Mouse (Mus musculus): ENCODE measurements around the gene Dop1b. TPM values are rescaled to one million over a fixed set of nuclear protein-coding genes. Genes with fewer than 3 reads are reported as not detected.
A peak's percentile ranks its signal among the peaks of the same experiment; 100 is the strongest.
"Not testable (repeated sequence)": the region's sequence is repeated elsewhere in the genome, so short reads cannot be mapped to it uniquely, and the experiment has no call there.

Gene Dop1b
- polyA plus RNA-seq, 1 experiment from 2014 or later: 20.4 TPM

- no peak overlapping the region for H3K4me2 ChIP-seq (replicated peaks; ENCODE audit: low read depth, low read length)
- H3K36me3 ChIP-seq (ENCODE audit: control insufficient read depth, insufficient read depth, low read length): no peaks in the 10 kb centered on the region; the same call in 1 of the 2 replicates
- H3K9ac ChIP-seq (replicated peaks; ENCODE audit: low read depth, low read length): no peak overlapping the region
- peak; percentile 38; the same call in 1 of the 2 replicates for ATAC-seq (ENCODE audit: insufficient number of reproducible peaks, insufficient read depth, low FRiP score, low read depth)
- WGBS: 59% methylated on average over 20 of the region's 20 CpGs
- no peaks in the 10 kb centered on the region for H3K27me3 ChIP-seq (ENCODE audit: control insufficient read depth, insufficient read depth, low read length)
- peak overlapping the region; percentile 75; the same call in 1 of the 2 replicates for H3K27ac ChIP-seq (ENCODE audit: low read length)
- H3K4me1 ChIP-seq (ENCODE audit: control insufficient read depth, insufficient read depth, low read length): peaks cover 3% of the 10 kb centered on the region; the same call in 1 of the 2 replicates
- no peak overlapping the region for H3K4me3 ChIP-seq (ENCODE audit: low read depth, low read length)
- H3K9me3 ChIP-seq (ENCODE audit: control insufficient read depth, low read depth, low read length): peaks cover 7% of the 10 kb centered on the region; the same call in 1 of the 2 replicates
Measured at GRCm38 (mm10) chr16:93815856-93816736, 104.4 kb downstream of the Dop1b start.

- 72% methylated on average over 7 of the region's 7 CpGs for WGBS
- H3K36me3 ChIP-seq (ENCODE audit: control insufficient read depth, insufficient read depth, low read length): no peaks in the 10 kb centered on the region; the same call in 1 of the 2 replicates
- no peak overlapping the region for H3K27ac ChIP-seq (ENCODE audit: low read length)
- peaks cover under 1% of the 10 kb centered on the region; the same call in 1 of the 2 replicates for H3K9me3 ChIP-seq (ENCODE audit: control insufficient read depth, low read depth, low read length)
- H3K4me3 ChIP-seq (ENCODE audit: low read depth, low read length): no peak overlapping the region
- no peak overlapping the region for H3K9ac ChIP-seq (replicated peaks; ENCODE audit: low read depth, low read length)
- no peaks in the 10 kb centered on the region for H3K27me3 ChIP-seq (ENCODE audit: control insufficient read depth, insufficient read depth, low read length)
- ATAC-seq (ENCODE audit: insufficient number of reproducible peaks, insufficient read depth, low FRiP score, low read depth): no peak
- peaks cover 3% of the 10 kb centered on the region; the same call in 1 of the 2 replicates for H3K4me1 ChIP-seq (ENCODE audit: control insufficient read depth, insufficient read depth, low read length)
- H3K4me2 ChIP-seq (replicated peaks; ENCODE audit: low read depth, low read length): no peak overlapping the region
Measured at GRCm38 (mm10) chr16:93816861-93817260, 105.2 kb downstream of the Dop1b start.

DNA sequence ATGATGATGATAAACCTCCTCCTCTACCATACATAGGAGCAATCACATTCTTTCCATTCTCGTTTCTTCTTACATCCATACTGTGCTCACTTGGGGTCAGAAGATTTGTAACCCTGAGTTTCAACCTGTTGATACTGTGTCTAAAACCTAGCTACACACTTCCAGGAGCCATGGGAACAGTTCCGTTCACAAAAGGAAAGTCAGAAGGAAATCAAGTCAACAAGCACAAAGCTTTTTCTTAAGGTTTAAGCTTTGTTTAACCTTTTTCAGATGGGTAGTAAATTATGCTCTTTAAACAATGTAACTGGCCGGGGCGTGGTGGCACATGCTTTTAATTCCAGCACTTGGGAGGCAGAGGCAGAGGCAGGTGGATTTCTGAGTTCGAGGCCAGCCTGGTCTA lies 105.7 kb downstream of the Dop1b start:
- H3K4me1 ChIP-seq (ENCODE audit: control insufficient read depth, insufficient read depth, low read length): peaks cover 3% of the 10 kb centered on the region; the same call in 1 of the 2 replicates
- H3K9ac ChIP-seq (replicated peaks; ENCODE audit: low read depth, low read length): no peak overlapping the region
- WGBS: 76% methylated on average over 5 of the region's 5 CpGs
- H3K4me2 ChIP-seq (replicated peaks; ENCODE audit: low read depth, low read length): no peak overlapping the region
- H3K4me3 ChIP-seq (ENCODE audit: low read depth, low read length): no peak overlapping the region
- no peaks in the 10 kb centered on the region for H3K27me3 ChIP-seq (ENCODE audit: control insufficient read depth, insufficient read depth, low read length)
- H3K27ac ChIP-seq (ENCODE audit: low read length): no peak overlapping the region
- no peaks in the 10 kb centered on the region; the same call in 1 of the 2 replicates for H3K36me3 ChIP-seq (ENCODE audit: control insufficient read depth, insufficient read depth, low read length)
- no peaks in the 10 kb centered on the region for H3K9me3 ChIP-seq (ENCODE audit: control insufficient read depth, low read depth, low read length)
- ATAC-seq (ENCODE audit: insufficient number of reproducible peaks, insufficient read depth, low FRiP score, low read depth): no peak

- no peak for ATAC-seq (ENCODE audit: insufficient number of reproducible peaks, insufficient read depth, low FRiP score, low read depth)
Measured at GRCm38 (mm10) chr16:93818691-93819324, 107.1 kb downstream of the Dop1b start.

DNA sequence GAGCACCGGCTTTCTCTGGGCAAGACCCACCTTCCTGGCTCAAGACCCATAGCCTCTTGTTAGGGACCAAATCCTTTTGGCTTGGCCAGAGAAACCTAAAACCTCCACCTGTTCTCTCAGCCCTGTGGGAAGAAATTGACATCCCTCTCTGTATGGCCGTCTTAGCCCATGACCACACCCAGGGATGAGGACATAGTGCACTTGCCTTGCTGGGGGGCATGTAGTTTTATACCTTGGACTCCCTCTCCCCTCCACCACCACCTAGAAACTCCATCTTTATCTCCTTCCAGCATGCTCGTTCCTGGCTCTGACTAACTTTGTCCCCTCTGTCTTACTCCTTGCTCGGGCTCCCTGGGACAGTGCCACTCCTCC lies 107.6 kb downstream of the Dop1b start:
- no peak overlapping the region for H3K4me2 ChIP-seq (replicated peaks; ENCODE audit: low read depth, low read length)
- no peaks in the 10 kb centered on the region for H3K36me3 ChIP-seq (ENCODE audit: control insufficient read depth, insufficient read depth, low read length)
- ATAC-seq (ENCODE audit: insufficient number of reproducible peaks, insufficient read depth, low FRiP score, low read depth): no peak
- no peak overlapping the region for H3K4me3 ChIP-seq (ENCODE audit: low read depth, low read length)
- 67% methylated on average over 4 of the region's 4 CpGs for WGBS
- H3K4me1 ChIP-seq (ENCODE audit: control insufficient read depth, insufficient read depth, low read length): peaks cover 3% of the 10 kb centered on the region; the same call in 1 of the 2 replicates
- no peak overlapping the region for H3K9ac ChIP-seq (replicated peaks; ENCODE audit: low read depth, low read length)
- no peaks in the 10 kb centered on the region for H3K27me3 ChIP-seq (ENCODE audit: control insufficient read depth, insufficient read depth, low read length)
- peaks cover 8% of the 10 kb centered on the region; the same call in 1 of the 2 replicates for H3K9me3 ChIP-seq (ENCODE audit: control insufficient read depth, low read depth, low read length)
- no peak overlapping the region for H3K27ac ChIP-seq (ENCODE audit: low read length)

More at GRCm38 (mm10) chr16:93818691-93819324, 107.1 kb downstream of the Dop1b start:
- WGBS: 18% methylated on average over 12 of the region's 12 CpGs
- peaks cover 8% of the 10 kb centered on the region; the same call in 1 of the 2 replicates for H3K9me3 ChIP-seq (ENCODE audit: control insufficient read depth, low read depth, low read length)
- H3K27me3 ChIP-seq (ENCODE audit: control insufficient read depth, insufficient read depth, low read length): no peaks in the 10 kb centered on the region
- no peak overlapping the region for H3K9ac ChIP-seq (replicated peaks; ENCODE audit: low read depth, low read length)
- no peaks in the 10 kb centered on the region for H3K36me3 ChIP-seq (ENCODE audit: control insufficient read depth, insufficient read depth, low read length)
- H3K4me2 ChIP-seq (replicated peaks; ENCODE audit: low read depth, low read length): no peak overlapping the region; the same call in 1 of the 2 replicates
- H3K4me3 ChIP-seq (ENCODE audit: low read depth, low read length): no peak overlapping the region
- H3K27ac ChIP-seq (ENCODE audit: low read length): no peak overlapping the region
- peaks cover 3% of the 10 kb centered on the region; the same call in 1 of the 2 replicates for H3K4me1 ChIP-seq (ENCODE audit: control insufficient read depth, insufficient read depth, low read length)

DNA sequence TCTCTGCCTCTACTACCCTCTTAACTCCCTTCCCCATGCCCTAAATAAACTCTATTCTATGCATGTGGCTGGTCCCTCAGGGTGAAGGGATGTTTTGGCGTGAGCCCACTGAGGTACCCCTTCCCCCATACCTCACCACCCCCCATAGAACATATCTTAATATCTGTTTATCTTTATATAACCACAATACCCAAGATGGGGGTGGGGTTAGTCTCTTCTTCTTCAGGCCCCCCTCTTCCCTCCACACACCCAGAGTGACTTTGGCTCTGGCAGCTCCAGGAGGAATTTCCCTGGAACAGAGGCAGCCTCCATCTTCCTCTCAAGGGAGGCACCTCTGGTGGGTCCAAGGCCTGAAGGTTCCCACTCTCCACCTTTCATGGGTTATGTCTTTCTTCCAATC lies 108.3 kb downstream of the Dop1b start:
- Histone ChIP-seq H3K4me1 (ENCODE audit: control insufficient read depth, insufficient read depth, low read length) (peaks cover 3% of the 10 kb centered on the region; the same call in 1 of the 2 replicates), H3K9me3 (ENCODE audit: control insufficient read depth, low read depth, low read length) (peaks cover 8% of the 10 kb centered on the region; the same call in 1 of the 2 replicates), H3K27me3 (ENCODE audit: control insufficient read depth, insufficient read depth, low read length) (no peaks in the 10 kb centered on the region), H3K4me2 (replicated peaks; ENCODE audit: low read depth, low read length) (no peak overlapping the region), H3K9ac (replicated peaks; ENCODE audit: low read depth, low read length) (no peak overlapping the region), H3K4me3 (ENCODE audit: low read depth, low read length) (no peak overlapping the region), H3K27ac (ENCODE audit: low read length) (no peak overlapping the region), H3K36me3 (ENCODE audit: control insufficient read depth, insufficient read depth, low read length) (no peaks in the 10 kb centered on the region)
- ATAC-seq (ENCODE audit: insufficient number of reproducible peaks, insufficient read depth, low FRiP score, low read depth): no peak
- WGBS: 80% methylated on average over 1 of the region's 1 CpGs

- Histone ChIP-seq H3K27ac (ENCODE audit: low read length) (no peak overlapping the region), H3K4me1 (ENCODE audit: control insufficient read depth, insufficient read depth, low read length) (no peaks in the 10 kb centered on the region), H3K9me3 (ENCODE audit: control insufficient read depth, low read depth, low read length) (peaks cover 8% of the 10 kb centered on the region; the same call in 1 of the 2 replicates), H3K27me3 (ENCODE audit: control insufficient read depth, insufficient read depth, low read length) (no peaks in the 10 kb centered on the region), H3K36me3 (ENCODE audit: control insufficient read depth, insufficient read depth, low read length) (no peaks in the 10 kb centered on the region), H3K9ac (replicated peaks; ENCODE audit: low read depth, low read length) (no peak overlapping the region), H3K4me3 (ENCODE audit: low read depth, low read length) (no peak overlapping the region), H3K4me2 (replicated peaks; ENCODE audit: low read depth, low read length) (no peak overlapping the region)
- ATAC-seq (ENCODE audit: insufficient number of reproducible peaks, insufficient read depth, low FRiP score, low read depth): no peak
- WGBS: 85% methylated on average over 3 of the region's 3 CpGs
Measured at GRCm38 (mm10) chr16:93821706-93822105, 110.0 kb downstream of the Dop1b start.

GRCm38 (mm10) chr16:93822433-93823225 lies 110.9 kb downstream of the Dop1b start:
- 76% methylated on average over 5 of the region's 8 CpGs for WGBS
- H3K9me3 ChIP-seq (ENCODE audit: control insufficient read depth, low read depth, low read length); H3K4me2 ChIP-seq (replicated peaks; ENCODE audit: low read depth, low read length); H3K36me3 ChIP-seq (ENCODE audit: control insufficient read depth, insufficient read depth, low read length); H3K9ac ChIP-seq (replicated peaks; ENCODE audit: low read depth, low read length); H3K27me3 ChIP-seq (ENCODE audit: control insufficient read depth, insufficient read depth, low read length); H3K27ac ChIP-seq (ENCODE audit: low read length); H3K4me1 ChIP-seq (ENCODE audit: control insufficient read depth, insufficient read depth, low read length); ATAC-seq (ENCODE audit: insufficient number of reproducible peaks, insufficient read depth, low FRiP score, low read depth); H3K4me3 ChIP-seq (ENCODE audit: low read depth, low read length): not testable (repeated sequence)
